Mouse (Mus musculus) left cerebral cortex, adult 2 months (tissue): Measurements from ENCODE around the gene Ncapg. TPM values are rescaled to one million over a fixed set of nuclear protein-coding genes. Genes with fewer than 3 reads are reported as not detected.
"Not testable (repeated sequence)": the region's sequence is repeated elsewhere in the genome, so short reads cannot be mapped to it uniquely, and the experiment has no call there.

Source experiments
- DNase-seq, 2 experiments: peaks; one replicate each; pipeline ENCODE4 v3.0.0; 2021 to 2022; ENCODE audit warnings: low spot score in 2 of 2, mixed read lengths in 1 of 2; ENCODE audit errors: extremely low spot score in 1 of 2
- H3K27ac ChIP-seq: fragments of 200-600 bp; 2 replicates; pipeline ENCODE4 v1.8.1; 2022
- H3K4me3 ChIP-seq: fragments of 200-600 bp; 2 replicates; pipeline ENCODE4 v1.8.1; 2022
- CTCF ChIP-seq: fragments of 200-600 bp; IDR thresholded peaks from 2 replicates; pipeline ENCODE4 v1.8.1; 2022; ENCODE audit warnings: antibody characterized with exemption, mild to moderate bottlenecking, moderate library complexity
- intact Hi-C: fragments of 180-260 bp; cut with DNase I; formaldehyde crosslinking; loops from one replicate; pipeline ENCODE4 v1.15.1; 2025
- long read RNA-seq, 2 experiments: library from polyadenylated mRNA; stranded (forward); transcript quantifications; one replicate each; pipeline ENCODE4 v2.0.0; 2021; ENCODE audit warnings: borderline mapping rate in 2 of 2
- total RNA-seq, 2 experiments: library from RNA; stranded (reverse); gene quantifications; 2 replicates each; pipeline ENCODE4 v1.2.3; 2021

Gene Ncapg
- under 1 TPM; 0.20 to 0.56 TPM for total RNA-seq
- long read RNA-seq, experiment 1: 0 reads
- long read RNA-seq, experiment 2: 0 reads

GRCm38 (mm10) chr5:45669598-45670279, at the start of gene Ncapg:
Ncapg (plus strand) TSS chr5:45669919.
- peak; percentile 99 to 100 for DNase-seq
- H3K27ac ChIP-seq: peak within 1 kb of the TSS; percentile 66

GRCm38 (mm10) chr5:45621511-45621910, 48.2 kb upstream of the Ncapg start:
- intact Hi-C loops: no loop called here
- Histone ChIP-seq H3K4me3 (no peak overlapping the region), H3K27ac (no peak overlapping the region)
- TF ChIP-seq CTCF: no peak
- no peak for DNase-seq

More at GRCm38 (mm10) chr5:45669598-45670279, at the start of gene Ncapg:
- TF ChIP-seq CTCF: no peak
- intact Hi-C loops: loop anchor here (1.0 to 2.0 kb wide), 4 partner anchors 31 to 677 kb away; partner anchors contain the start of gene Fam184b
- peak within 1 kb of the TSS; percentile 66 for H3K4me3 ChIP-seq

- TF ChIP-seq CTCF: peak; percentile 24
- intact Hi-C loops: no loop called here
- peak in 1 of 2 experiments; percentile 13 for DNase-seq
- Histone ChIP-seq H3K4me3 (no peak overlapping the region), H3K27ac (no peak overlapping the region)
Observed at GRCm38 (mm10) chr5:45627771-45628170, 41.9 kb upstream of the Ncapg start.

GRCm38 (mm10) chr5:45629470-45629869, 40.2 kb upstream of the Ncapg start:
- no peak overlapping the region for H3K27ac ChIP-seq
- DNase-seq: no peak

GRCm38 (mm10) chr5:45638378-45638777, 31.3 kb upstream of the Ncapg start:
- Histone ChIP-seq H3K27ac (no peak overlapping the region), H3K4me3 (peak overlapping the region; percentile 41)
- intact Hi-C loops: loop anchor here (2.0 kb wide), 1 partner anchor 30 kb away; the partner anchor contains the start of gene Ncapg
- no peak for TF ChIP-seq CTCF
- no peak for DNase-seq

More at GRCm38 (mm10) chr5:45629470-45629869, 40.2 kb upstream of the Ncapg start:
- intact Hi-C loops: no loop called here
- H3K4me3 ChIP-seq: no peak overlapping the region
- TF ChIP-seq CTCF: no peak

- intact Hi-C loops: loop anchor here (2.0 kb wide), 1 partner anchor 30 kb away; the partner anchor contains the start of gene Ncapg
- Histone ChIP-seq H3K4me3 (peak within 1 kb of the TSS; percentile 65), H3K27ac (peak within 1 kb of the TSS; percentile 86)
- peak; percentile 76 to 84 for DNase-seq
- TF ChIP-seq CTCF: no peak
Observed at GRCm38 (mm10) chr5:45638806-45639714, 30.7 kb upstream of the Ncapg start, which contains the start of gene Fam184b. Fam184b (minus strand) TSS chr5:45639614.

GRCm38 (mm10) chr5:45639715-45640092, 30.0 kb upstream of the Ncapg start:
- DNase-seq: no peak
- Histone ChIP-seq H3K27ac (peak overlapping the region; percentile 86), H3K4me3 (peak overlapping the region; percentile 65)
- TF ChIP-seq CTCF: no peak
- intact Hi-C loops: loop anchor here (2.0 kb wide), 1 partner anchor 29 kb away; the partner anchor contains the start of gene Ncapg

- no peak for DNase-seq
- no peak for TF ChIP-seq CTCF
- Histone ChIP-seq H3K27ac (no peak overlapping the region), H3K4me3 (no peak overlapping the region)
- intact Hi-C loops: no loop called here
Observed at GRCm38 (mm10) chr5:45651026-45651703, 18.6 kb upstream of the Ncapg start.

- intact Hi-C loops, H3K4me3 ChIP-seq, H3K27ac ChIP-seq, DNase-seq: not testable (repeated sequence)
Observed at GRCm38 (mm10) chr5:45658406-45658805, 11.3 kb upstream of the Ncapg start.

- no peak for DNase-seq
- peak; percentile 72 for TF ChIP-seq CTCF
- no peak overlapping the region for H3K27ac ChIP-seq
- intact Hi-C loops: loop anchor here (2.0 kb wide), 2 partner anchors 30 to 678 kb away; partner anchors contain the start of gene Fam184b
- H3K4me3 ChIP-seq: no peak overlapping the region
Observed at GRCm38 (mm10) chr5:45668324-45668723, 1.4 kb upstream of the Ncapg start.

- intact Hi-C loops: loop anchor here (1.0 to 2.0 kb wide), 4 partner anchors 30 to 678 kb away; partner anchors contain the start of gene Fam184b
- Histone ChIP-seq H3K4me3 (peak overlapping the region; percentile 66), H3K27ac (peak overlapping the region; percentile 66)
- peak in 1 of 2 experiments; percentile 10 for DNase-seq
- TF ChIP-seq CTCF: no peak
Observed at GRCm38 (mm10) chr5:45668831-45669230, 888 bp upstream of the Ncapg start.
